Mouse (Mus musculus): ENCODE measurements around the gene Akr1c14. TPM values are rescaled to one million over a fixed set of nuclear protein-coding genes. Genes with fewer than 3 reads are reported as not detected.
"Not testable (repeated sequence)": the region's sequence is repeated elsewhere in the genome, so short reads cannot be mapped to it uniquely, and the experiment has no call there.

The Akr1c14 gene
- polyA plus RNA-seq, 1 experiment from 2014 or later: not detected

DNA sequence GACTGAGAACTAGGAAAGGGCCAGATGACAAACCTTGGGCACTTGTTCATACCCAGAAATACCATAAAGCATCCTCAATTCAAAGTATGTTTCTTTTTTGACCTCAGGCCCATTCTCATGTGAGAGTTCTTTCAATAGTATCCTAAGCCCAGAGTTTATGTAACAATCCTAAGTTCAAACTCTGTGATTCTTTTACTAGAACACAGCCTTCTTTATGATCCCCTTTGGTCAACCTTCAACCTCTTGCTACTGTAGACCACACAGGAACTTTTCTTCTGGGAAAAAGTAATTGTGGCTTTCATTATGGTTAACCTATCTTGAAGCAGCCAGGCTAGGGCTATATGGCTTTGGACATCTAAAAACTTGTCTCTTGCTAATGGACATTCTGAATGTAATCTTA lies 52.9 kb downstream of the Akr1c14 start:
- H3K36me3 ChIP-seq (ENCODE audit: control insufficient read depth, insufficient read depth, low read length): no peaks in the 10 kb centered on the region
- no peak overlapping the region for H3K27ac ChIP-seq (ENCODE audit: low read depth, low read length)
- H3K4me3 ChIP-seq (ENCODE audit: low read depth, low read length): no peak overlapping the region
- no peaks in the 10 kb centered on the region for H3K4me1 ChIP-seq (replicated peaks; ENCODE audit: control insufficient read depth, insufficient read depth, low read length)
- H3K9me3 ChIP-seq (ENCODE audit: control insufficient read depth, low read length): no peaks in the 10 kb centered on the region
- no peak overlapping the region for H3K4me2 ChIP-seq (ENCODE audit: low read depth, low read length, severe bottlenecking)
- DNase-seq (ENCODE audit: low spot score): no peak
- no peak for ATAC-seq (replicated peaks; ENCODE audit: low FRiP score)
- H3K27me3 ChIP-seq (ENCODE audit: control insufficient read depth, insufficient read depth, low read length): no peaks in the 10 kb centered on the region
- no peak overlapping the region for H3K9ac ChIP-seq (ENCODE audit: low read length)

DNA sequence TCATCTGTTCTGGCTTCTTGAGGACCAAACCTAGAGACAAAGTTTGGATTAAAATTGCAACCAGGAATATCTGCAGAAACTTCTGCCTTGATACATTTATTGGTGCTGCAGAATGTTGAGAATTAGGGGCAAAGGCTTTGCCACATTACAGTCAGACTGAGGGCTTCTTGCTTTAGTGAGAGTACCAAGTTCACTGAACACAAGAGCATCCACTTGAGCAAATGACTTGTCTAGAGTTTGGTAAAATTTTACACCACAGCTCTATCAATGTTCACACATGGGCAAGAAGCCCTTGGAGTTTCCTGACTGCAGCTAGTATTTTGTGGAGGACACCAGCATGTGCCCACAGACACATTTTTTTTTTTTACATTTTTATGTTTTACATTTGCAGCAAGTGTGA lies 53.9 kb downstream of the Akr1c14 start:
- H3K4me3 ChIP-seq (ENCODE audit: low read depth, low read length): no peak overlapping the region
- no peak overlapping the region for H3K4me2 ChIP-seq (ENCODE audit: low read depth, low read length, severe bottlenecking)
- ATAC-seq (replicated peaks; ENCODE audit: low FRiP score) (no peak), DNase-seq (ENCODE audit: low spot score) (no peak)
- H3K27me3 ChIP-seq (ENCODE audit: control insufficient read depth, insufficient read depth, low read length): no peaks in the 10 kb centered on the region
- H3K36me3 ChIP-seq (ENCODE audit: control insufficient read depth, insufficient read depth, low read length): no peaks in the 10 kb centered on the region
- H3K27ac ChIP-seq (ENCODE audit: low read depth, low read length): no peak overlapping the region
- H3K4me1 ChIP-seq (replicated peaks; ENCODE audit: control insufficient read depth, insufficient read depth, low read length): no peaks in the 10 kb centered on the region
- H3K9ac ChIP-seq (ENCODE audit: low read length): no peak overlapping the region
- H3K9me3 ChIP-seq (ENCODE audit: control insufficient read depth, low read length): no peaks in the 10 kb centered on the region

DNA sequence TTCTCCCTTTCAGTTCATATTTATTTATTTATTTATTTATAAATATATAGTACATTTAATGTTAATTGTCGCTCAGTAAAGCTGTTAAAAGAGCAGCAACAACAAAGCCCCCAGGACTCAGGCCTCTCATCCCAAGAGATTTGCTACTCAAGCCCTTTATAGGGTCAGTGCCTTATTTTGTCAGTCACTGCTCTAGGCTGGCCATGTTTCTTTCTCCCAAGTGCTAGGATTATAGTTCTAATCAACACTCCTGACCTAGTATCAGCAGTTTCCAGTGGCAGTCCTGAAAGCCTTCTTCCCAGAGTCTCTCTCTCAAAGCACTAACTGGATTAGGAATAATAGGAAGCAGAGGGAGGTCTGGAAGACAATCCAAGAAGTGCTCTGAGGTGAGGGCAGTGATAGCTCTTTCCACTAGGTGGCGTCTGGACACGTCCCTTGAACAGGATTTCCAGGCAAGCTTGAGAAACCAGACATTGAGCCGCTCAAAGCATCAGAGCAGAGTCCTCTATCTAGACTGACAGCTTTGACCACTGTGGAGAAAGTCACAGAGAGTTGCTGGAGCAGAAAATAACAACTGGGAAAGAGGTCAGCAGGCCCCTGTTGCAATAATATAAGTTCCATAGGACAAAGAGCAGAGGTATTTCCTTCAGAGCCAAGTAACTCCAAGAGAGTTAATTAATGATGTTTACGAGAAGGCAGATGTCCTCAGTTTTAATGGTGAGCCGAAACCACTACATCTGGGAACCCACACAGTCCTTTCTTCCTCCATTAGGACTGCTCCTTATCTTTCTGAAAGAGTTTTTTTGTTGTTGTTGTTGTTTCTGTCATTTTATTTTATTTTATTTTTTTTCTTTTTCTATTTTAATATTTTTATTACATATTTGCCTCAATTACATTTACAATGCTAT lies 61.7 kb downstream of the Akr1c14 start:
- Histone ChIP-seq H3K9me3 (ENCODE audit: control insufficient read depth, low read length) (no peaks in the 10 kb centered on the region), H3K27ac (ENCODE audit: low read depth, low read length) (no peak overlapping the region), H3K4me3 (ENCODE audit: low read depth, low read length) (no peak overlapping the region), H3K36me3 (ENCODE audit: control insufficient read depth, insufficient read depth, low read length) (no peaks in the 10 kb centered on the region), H3K4me1 (replicated peaks; ENCODE audit: control insufficient read depth, insufficient read depth, low read length) (no peaks in the 10 kb centered on the region), H3K9ac (ENCODE audit: low read length) (no peak overlapping the region), H3K4me2 (ENCODE audit: low read depth, low read length, severe bottlenecking) (no peak overlapping the region), H3K27me3 (ENCODE audit: control insufficient read depth, insufficient read depth, low read length) (no peaks in the 10 kb centered on the region)
- WGBS: 23% methylated on average over 6 of the region's 6 CpGs
- ATAC-seq (replicated peaks; ENCODE audit: low FRiP score) (peak; percentile 96), DNase-seq (ENCODE audit: low spot score) (peak; percentile 83)

DNA sequence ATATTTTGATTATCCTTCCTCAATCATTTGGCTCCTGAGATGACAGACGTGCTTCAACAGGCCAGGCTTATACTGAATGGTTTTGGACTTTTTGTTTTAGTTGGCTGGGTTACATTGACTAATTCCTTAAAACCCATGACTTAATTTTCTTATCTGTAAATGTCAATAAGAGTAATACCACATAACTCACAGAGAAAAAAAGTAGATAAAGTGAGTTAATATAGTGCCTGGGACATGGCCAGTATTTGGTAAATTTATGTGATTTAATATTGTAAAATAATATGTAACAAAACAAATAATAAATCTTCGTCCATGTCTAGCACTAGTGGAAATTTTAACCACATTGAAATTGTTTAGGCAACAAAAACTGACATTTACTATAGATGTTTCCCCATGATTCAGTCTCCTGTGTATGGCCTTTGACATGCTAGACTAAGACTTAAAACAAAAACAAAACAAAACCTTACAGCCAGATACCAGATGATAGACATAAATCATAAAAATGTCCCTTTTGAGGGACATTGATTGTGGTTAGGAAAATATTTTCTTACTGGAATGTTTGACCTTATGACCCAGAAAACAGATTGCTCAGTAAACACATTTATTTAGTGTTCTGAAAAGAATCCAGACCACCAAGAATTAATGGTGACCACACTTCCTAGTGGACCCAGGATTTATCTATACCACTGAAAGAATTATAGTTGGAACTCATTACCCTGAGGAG lies 70.5 kb downstream of the Akr1c14 start:
- Histone ChIP-seq H3K27ac (ENCODE audit: low read depth, low read length) (no peak overlapping the region), H3K4me1 (replicated peaks; ENCODE audit: control insufficient read depth, insufficient read depth, low read length) (no peaks in the 10 kb centered on the region), H3K9ac (ENCODE audit: low read length) (no peak overlapping the region), H3K27me3 (ENCODE audit: control insufficient read depth, insufficient read depth, low read length) (no peaks in the 10 kb centered on the region), H3K36me3 (ENCODE audit: control insufficient read depth, insufficient read depth, low read length) (no peaks in the 10 kb centered on the region), H3K9me3 (ENCODE audit: control insufficient read depth, low read length) (no peaks in the 10 kb centered on the region), H3K4me3 (ENCODE audit: low read depth, low read length) (no peak overlapping the region), H3K4me2 (ENCODE audit: low read depth, low read length, severe bottlenecking) (no peak overlapping the region)
- WGBS: 82% methylated on average over 2 of the region's 2 CpGs
- DNase-seq (ENCODE audit: low spot score) (no peak), ATAC-seq (replicated peaks; ENCODE audit: low FRiP score) (no peak)

DNA sequence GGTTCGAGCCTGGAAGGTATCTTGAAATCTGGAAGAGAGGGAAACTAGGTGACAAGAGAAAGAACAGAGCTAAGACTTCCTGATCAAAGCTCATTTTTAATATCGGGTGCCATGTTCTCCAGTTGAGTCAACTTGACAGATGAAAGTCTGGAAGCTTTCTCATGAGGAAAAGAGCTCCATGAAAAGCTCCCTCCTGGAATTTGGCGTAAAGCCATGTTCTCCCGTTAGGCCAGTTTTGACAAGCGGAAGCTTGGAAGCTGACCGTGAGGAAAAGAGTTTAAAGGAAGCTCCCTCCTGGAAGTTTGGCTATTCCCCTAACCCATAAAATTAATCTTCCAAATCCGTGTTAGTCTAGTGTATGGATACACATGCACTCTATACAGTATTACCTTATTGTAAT lies 74.3 kb downstream of the Akr1c14 start:
- no peak for ATAC-seq (replicated peaks; ENCODE audit: low FRiP score)
- 91% methylated on average over 7 of the region's 7 CpGs for WGBS

DNA sequence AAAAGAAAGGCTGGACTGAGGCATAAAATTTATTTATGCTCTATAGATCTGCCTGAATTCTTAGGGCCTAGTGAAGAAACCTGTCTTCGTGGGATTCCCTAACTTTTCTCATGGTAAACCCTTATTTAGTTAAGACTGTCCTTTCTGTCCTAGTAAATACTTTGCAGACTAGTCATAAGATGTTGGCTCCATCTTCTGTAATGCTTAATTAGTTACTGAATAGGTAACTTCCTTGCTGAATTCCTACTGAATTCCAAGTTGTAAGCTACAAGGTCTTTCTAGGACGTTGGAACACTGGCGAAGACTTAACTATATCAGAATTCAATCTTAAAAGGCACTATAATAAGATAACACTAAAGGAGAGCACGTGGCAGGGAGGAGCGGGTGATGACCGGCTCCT lies 75.7 kb downstream of the Akr1c14 start:
- not testable (repeated sequence) for H3K4me3 ChIP-seq (ENCODE audit: low read depth, low read length); H3K4me2 ChIP-seq (ENCODE audit: low read depth, low read length, severe bottlenecking); H3K36me3 ChIP-seq (ENCODE audit: control insufficient read depth, insufficient read depth, low read length); H3K27me3 ChIP-seq (ENCODE audit: control insufficient read depth, insufficient read depth, low read length); H3K9ac ChIP-seq (ENCODE audit: low read length); ATAC-seq (replicated peaks; ENCODE audit: low FRiP score); DNase-seq (ENCODE audit: low spot score); H3K4me1 ChIP-seq (replicated peaks; ENCODE audit: control insufficient read depth, insufficient read depth, low read length); H3K27ac ChIP-seq (ENCODE audit: low read depth, low read length); H3K9me3 ChIP-seq (ENCODE audit: control insufficient read depth, low read length)
- WGBS: 94% methylated on average over 6 of the region's 6 CpGs

More for the DNA sequence above, 74.3 kb downstream of the Akr1c14 start:
- H3K4me1 ChIP-seq (replicated peaks; ENCODE audit: control insufficient read depth, insufficient read depth, low read length): no peaks in the 10 kb centered on the region
- no peak overlapping the region for H3K27ac ChIP-seq (ENCODE audit: low read depth, low read length)
- no peaks in the 10 kb centered on the region for H3K27me3 ChIP-seq (ENCODE audit: control insufficient read depth, insufficient read depth, low read length)
- no peak overlapping the region for H3K4me3 ChIP-seq (ENCODE audit: low read depth, low read length)
- no peak overlapping the region for H3K9ac ChIP-seq (ENCODE audit: low read length)
- no peak overlapping the region for H3K4me2 ChIP-seq (ENCODE audit: low read depth, low read length, severe bottlenecking)
- no peak for DNase-seq (ENCODE audit: low spot score)
- no peaks in the 10 kb centered on the region for H3K9me3 ChIP-seq (ENCODE audit: control insufficient read depth, low read length)
- H3K36me3 ChIP-seq (ENCODE audit: control insufficient read depth, insufficient read depth, low read length): no peaks in the 10 kb centered on the region

DNA sequence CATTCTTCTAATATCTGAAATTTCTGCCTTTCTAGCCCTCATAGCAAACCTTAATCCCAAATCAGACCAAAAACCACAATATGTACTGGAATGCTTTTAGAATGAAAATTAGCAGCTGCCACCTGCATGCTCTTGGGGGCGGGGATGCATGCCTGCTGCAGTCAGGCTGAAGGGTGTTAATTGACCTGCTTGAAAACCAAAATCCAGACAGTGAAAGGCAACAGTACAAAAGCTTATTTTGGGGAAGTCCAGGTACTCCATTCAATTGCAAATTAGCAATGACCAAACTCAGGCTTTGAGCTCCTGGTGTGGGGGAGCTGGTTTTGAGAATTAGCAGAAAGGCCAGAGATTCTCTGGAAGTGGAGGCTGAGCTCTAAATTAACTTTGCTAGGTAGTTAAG lies 77.0 kb downstream of the Akr1c14 start:
- not testable (repeated sequence) for H3K4me3 ChIP-seq (ENCODE audit: low read depth, low read length); H3K4me1 ChIP-seq (replicated peaks; ENCODE audit: control insufficient read depth, insufficient read depth, low read length); ATAC-seq (replicated peaks; ENCODE audit: low FRiP score); H3K4me2 ChIP-seq (ENCODE audit: low read depth, low read length, severe bottlenecking); DNase-seq (ENCODE audit: low spot score); H3K9me3 ChIP-seq (ENCODE audit: control insufficient read depth, low read length); H3K36me3 ChIP-seq (ENCODE audit: control insufficient read depth, insufficient read depth, low read length); H3K27ac ChIP-seq (ENCODE audit: low read depth, low read length); H3K27me3 ChIP-seq (ENCODE audit: control insufficient read depth, insufficient read depth, low read length); H3K9ac ChIP-seq (ENCODE audit: low read length)
- WGBS: 48% methylated on average over 1 of the region's 1 CpGs

DNA sequence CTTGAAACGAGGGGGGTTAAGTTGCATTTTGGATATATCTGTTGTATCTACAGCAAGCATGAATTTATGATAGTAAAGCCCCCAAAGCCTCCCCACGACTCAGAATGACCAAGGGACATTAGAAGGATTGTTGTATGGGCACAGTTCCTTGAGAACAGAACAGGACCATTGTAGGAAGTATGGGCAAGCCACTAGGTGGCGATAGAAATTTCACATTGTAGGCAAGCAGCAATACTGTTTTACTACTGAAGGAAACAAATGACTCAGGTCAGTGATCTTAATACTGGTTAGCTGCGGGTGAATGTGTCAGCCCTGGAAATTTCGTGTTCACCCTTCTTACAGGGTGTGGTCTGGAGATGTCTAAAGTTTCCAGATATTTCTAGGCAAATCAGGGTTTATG lies 80.3 kb downstream of the Akr1c14 start:
- Histone ChIP-seq H3K9ac (ENCODE audit: low read length) (no peak overlapping the region), H3K4me2 (ENCODE audit: low read depth, low read length, severe bottlenecking) (no peak overlapping the region), H3K36me3 (ENCODE audit: control insufficient read depth, insufficient read depth, low read length) (no peaks in the 10 kb centered on the region), H3K27me3 (ENCODE audit: control insufficient read depth, insufficient read depth, low read length) (no peaks in the 10 kb centered on the region), H3K4me1 (replicated peaks; ENCODE audit: control insufficient read depth, insufficient read depth, low read length) (no peaks in the 10 kb centered on the region), H3K27ac (ENCODE audit: low read depth, low read length) (no peak overlapping the region), H3K9me3 (ENCODE audit: control insufficient read depth, low read length) (no peaks in the 10 kb centered on the region), H3K4me3 (ENCODE audit: low read depth, low read length) (no peak overlapping the region)
- DNase-seq (ENCODE audit: low spot score) (no peak), ATAC-seq (replicated peaks; ENCODE audit: low FRiP score) (peak; percentile 53; the same call in 1 of the 2 replicates)
- WGBS: 52% methylated on average over 5 of the region's 5 CpGs

Measured in forebrain, embryonic 11.5 days (tissue).